Mouse (Mus musculus): ENCODE results near the gene Vmn2r68. TPM values are rescaled to one million over a fixed set of nuclear protein-coding genes. Genes with fewer than 3 reads are reported as not detected.

Gene Vmn2r68
- not detected in 2 replicates for polyA plus RNA-seq (2015; fragmentation: Nextera tagmentation; extraction: Ambion mirVana)

DNA sequence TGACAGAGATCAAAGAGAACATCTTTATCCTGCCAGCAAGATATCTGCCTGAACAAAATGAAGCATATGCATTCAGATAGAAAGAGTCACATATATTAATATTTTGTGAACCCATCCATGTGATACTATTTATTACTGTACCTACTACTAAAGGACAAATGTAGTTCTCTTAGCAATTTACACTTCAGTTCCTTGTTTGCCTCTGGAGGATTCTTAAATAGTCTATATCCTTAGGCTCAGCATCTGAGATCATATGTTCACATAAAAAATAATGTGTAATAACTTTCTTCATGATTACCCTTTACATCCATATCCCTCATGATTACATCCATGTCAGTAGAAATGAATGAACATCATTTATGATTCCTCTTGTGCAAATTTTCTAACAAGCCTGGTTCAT is at the start of gene Vmn2r68:
Vmn2r68 (minus strand) TSS at position 101 of the 400 bp plus-strand sequence.
- Histone ChIP-seq H3K4me2 (ENCODE audit: low read depth, low read length) (no peak within 1 kb of the TSS), H3K4me3 (ENCODE audit: low read depth, low read length) (no peak within 1 kb of the TSS), H3K27ac (ENCODE audit: low read depth) (no peak within 1 kb of the TSS), H3K27me3 (ENCODE audit: insufficient read depth, low read length) (no peaks in the 10 kb centered on the region), H3K36me3 (replicated peaks; ENCODE audit: insufficient read depth, low read length) (no peaks in the 10 kb centered on the region), H3K9ac (replicated peaks) (no peak within 1 kb of the TSS), H3K4me1 (ENCODE audit: insufficient read depth) (no peaks in the 10 kb centered on the region), H3K9me3 (ENCODE audit: low read length) (no peaks in the 10 kb centered on the region)
- no peak for DNase-seq
- TF ChIP-seq EP300 (IDR thresholded peaks at IDR 0.05; ENCODE audit: low read depth) (no peak), CTCF (IDR thresholded peaks at IDR 0.05; ENCODE audit: low read depth) (no peak)
- ATAC-seq, result no peak

Other genes starting within 250 kb of the Vmn2r68 start
- gene Vmn2r66, start 225.5 kb downstream of the Vmn2r68 start, polyA plus RNA-seq (2015; fragmentation: Nextera tagmentation; extraction: Ambion mirVana), result not detected in 2 replicates
- gene Vmn2r67, start 81.8 kb downstream of the Vmn2r68 start, polyA plus RNA-seq (2015; fragmentation: Nextera tagmentation; extraction: Ambion mirVana), result not detected in 2 replicates
- gene Vmn2r69, start 178.1 kb upstream of the Vmn2r68 start, polyA plus RNA-seq (2015; fragmentation: Nextera tagmentation; extraction: Ambion mirVana), result not detected in 2 replicates